Mouse (Mus musculus) thymus, postnatal 0 days (tissue): ENCODE results near the gene Supt6. TPM values are rescaled to one million over a fixed set of nuclear protein-coding genes. Genes with fewer than 3 reads are reported as not detected.
"Not testable (repeated sequence)": the region's sequence is repeated elsewhere in the genome, so short reads cannot be mapped to it uniquely, and the experiment has no call there.

Experiments used
- DNase-seq: peaks from one replicate; pipeline ENCODE4 v3.0.0-alpha.2; 2015; ENCODE audit warnings: low spot score
- polyA plus RNA-seq: library from polyadenylated mRNA; unstranded; fragments of >200 nt; fragmentation: Nextera tagmentation; extraction: Ambion mirVana; gene quantifications from 2 replicates; pipeline ENCODE4 v1.2.1, GENCODE M21; 2015

The Supt6 gene
- polyA plus RNA-seq, 1 experiment from 2014 or later: 16.6 TPM

GRCm38 (mm10) chr11:78223586-78223985 is 22.2 kb downstream of the Supt6 start:
- DNase-seq: no peak

- peak; percentile 64 for DNase-seq
These were observed 30.0 kb downstream of the Supt6 start for GRCm38 (mm10) chr11:78215709-78216317.

GRCm38 (mm10) chr11:78213086-78213817 is 32.5 kb downstream of the Supt6 start:
- DNase-seq: no peak

GRCm38 (mm10) chr11:78211513-78211912 is 34.3 kb downstream of the Supt6 start:
- no peak for DNase-seq

GRCm38 (mm10) chr11:78210615-78211014 is 35.2 kb downstream of the Supt6 start:
- no peak for DNase-seq

GRCm38 (mm10) chr11:78209886-78210285 is 35.9 kb downstream of the Supt6 start:
- DNase-seq: no peak

GRCm38 (mm10) chr11:78207190-78207589 is 38.6 kb downstream of the Supt6 start:
- no peak for DNase-seq

- no peak for DNase-seq
These were observed 40.2 kb downstream of the Supt6 start for GRCm38 (mm10) chr11:78205361-78206206.

GRCm38 (mm10) chr11:78204287-78204686 is 41.5 kb downstream of the Supt6 start:
- DNase-seq: no peak

- no peak for DNase-seq
These were observed 43.4 kb downstream of the Supt6 start for GRCm38 (mm10) chr11:78202372-78202771.

- no peak for DNase-seq
These were observed 50.5 kb downstream of the Supt6 start for GRCm38 (mm10) chr11:78195101-78195863.

- peak; percentile 60 for DNase-seq
These were observed 51.2 kb downstream of the Supt6 start for GRCm38 (mm10) chr11:78194411-78195100.

- DNase-seq: no peak
These were observed 52.7 kb downstream of the Supt6 start, which contains the start of gene Proca1 for GRCm38 (mm10) chr11:78193113-78193512. Proca1 (plus strand) TSS chr11:78193392.

- DNase-seq: no peak
These were observed 55.7 kb downstream of the Supt6 start for GRCm38 (mm10) chr11:78190041-78190440.

GRCm38 (mm10) chr11:78189234-78190040 is 56.4 kb downstream of the Supt6 start:
- DNase-seq: no peak

GRCm38 (mm10) chr11:78188331-78189233 is 57.2 kb downstream of the Supt6 start, which contains the start of gene Rab34:
Rab34 (plus strand) TSS chr11:78188430.
- no peak for DNase-seq

GRCm38 (mm10) chr11:78184702-78185101 is 61.1 kb downstream of the Supt6 start:
- DNase-seq: not testable (repeated sequence)

- no peak for DNase-seq
These were observed 61.8 kb downstream of the Supt6 start for GRCm38 (mm10) chr11:78183884-78184514.
